Mouse (Mus musculus) embryonic stem cell, embryonic (primary cell): ENCODE measurements around the gene Hdac4.

Experiments
- CTCF ChIA-PET, 4 experiments: fragments of 300-600 bp in 2 of 4; fragments of 350-600 bp in 2 of 4; sonication (Branson Sonifier 250); formaldehyde crosslinking; loops; one replicate each; lab custom pipeline; 2022; ENCODE audit warnings: inconsistent platforms in 2 of 4; lab: Charles Lee
- POLR2A ChIA-PET, 4 experiments: fragments of 300-600 bp in 2 of 4; fragments of 350-600 bp in 2 of 4; sonication (Branson Sonifier 250); formaldehyde crosslinking; loops; one replicate each; lab custom pipeline; 2022; ENCODE audit warnings: antibody characterized with exemption in 4 of 4, inconsistent platforms in 1 of 4; lab: Charles Lee

The Hdac4 gene

GRCm38 (mm10) chr1:91921702-91922101, 273.8 kb downstream of the Hdac4 start:
- CTCF ChIA-PET, result interaction anchor here in 1 of 4 experiments (1.0 to 2.0 kb wide), 2 partner anchors 9 to 12 kb away, joined by 4 read pairs; no protein-coding TSS in a partner anchor

DNA sequence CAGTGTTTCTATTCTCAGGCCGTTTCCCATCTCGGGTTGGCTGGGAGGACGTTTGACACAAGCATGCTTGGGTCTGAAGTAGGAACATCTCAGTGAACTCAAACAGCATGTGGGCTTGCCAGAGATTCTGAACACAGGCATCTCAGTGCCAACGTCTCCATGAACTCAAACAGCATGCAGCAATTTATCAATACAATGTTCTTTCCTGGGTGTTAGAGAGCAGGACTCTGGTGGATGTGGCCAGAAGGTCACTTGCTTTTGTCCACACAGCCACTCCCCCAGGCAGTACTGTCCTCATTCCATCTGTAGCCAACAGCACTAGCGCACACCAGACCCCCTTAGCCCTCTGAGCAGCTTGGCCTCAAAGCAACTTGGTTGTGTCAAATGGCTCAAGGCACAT, 274.2 kb downstream of the Hdac4 start:
- CTCF ChIA-PET, result interaction anchor here in 2 of 4 experiments (1.0 to 2.0 kb wide), 4 partner anchors 8 to 102 kb away, joined by 3 to 5 read pairs (median 4); no protein-coding TSS in a partner anchor
- POLR2A ChIA-PET, result interaction anchor here in 2 of 4 experiments (0.6 to 1.2 kb wide), 3 partner anchors 319 to 552 kb away, joined by 4 read pairs; partner anchors contain the start of gene Ndufa10 (in 1 of the 2)

More at GRCm38 (mm10) chr1:91921702-91922101, 273.8 kb downstream of the Hdac4 start:
- POLR2A ChIA-PET, result interaction anchor here in 1 of 4 experiments (0.6 to 1.3 kb wide), 3 partner anchors 10 to 320 kb away, joined by 3 to 4 read pairs (median 3); no protein-coding TSS in a partner anchor

DNA sequence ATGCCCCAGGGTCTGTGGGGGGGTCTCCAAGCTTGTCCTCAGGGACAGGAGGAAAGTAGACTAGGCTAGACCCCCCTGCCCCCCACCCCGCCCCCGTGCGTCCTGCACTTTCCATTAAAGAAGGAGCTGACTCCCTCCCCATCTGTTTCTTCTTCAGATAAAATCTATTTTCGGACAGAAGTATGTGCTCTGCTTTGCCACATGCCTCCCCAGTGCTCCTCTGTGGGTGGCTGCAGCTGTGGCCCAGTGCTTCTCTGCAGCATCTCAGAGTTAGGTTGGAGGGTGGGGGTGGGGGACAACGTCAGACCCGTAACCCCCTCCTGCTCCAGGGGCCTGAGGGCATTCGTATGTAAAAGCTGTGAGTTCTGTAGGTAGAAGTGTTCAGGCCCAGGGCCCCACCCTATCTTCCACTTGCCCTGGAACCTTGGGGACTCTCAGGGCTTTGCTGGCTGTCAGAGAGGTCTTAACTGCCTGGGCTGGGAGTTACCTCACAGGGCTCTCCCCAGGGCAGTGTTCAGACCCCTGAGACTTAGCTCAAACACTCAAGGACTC, 275.4 kb downstream of the Hdac4 start:
- ChIA-PET CTCF (interaction anchor here (0.5 to 2.0 kb wide), 8 partner anchors 8 to 601 kb away, joined by 3 to 10 read pairs (median 3); no protein-coding TSS in a partner anchor), POLR2A (interaction anchor here in 2 of 4 experiments (0.6 to 2.2 kb wide), 9 partner anchors 8 to 554 kb away, joined by 3 to 7 read pairs (median 4); partner anchors contain the start of genes Ndufa10 (in 2 of the 2) and Hes6 (in 1 of the 2))

- CTCF ChIA-PET, result no interaction called here
- POLR2A ChIA-PET, result interaction anchor here in 1 of 4 experiments (2.2 kb wide), 1 partner anchor 10 kb away, joined by 7 read pairs; no protein-coding TSS in a partner anchor
Observed at GRCm38 (mm10) chr1:91918257-91918800, 277.2 kb downstream of the Hdac4 start.

- ChIA-PET POLR2A (no interaction called here), CTCF (no interaction called here)
Observed at GRCm38 (mm10) chr1:91917596-91917995, 277.9 kb downstream of the Hdac4 start.

GRCm38 (mm10) chr1:91915961-91916360, 279.5 kb downstream of the Hdac4 start:
- CTCF ChIA-PET, result interaction anchor here in 1 of 4 experiments (0.8 to 1.1 kb wide), 3 partner anchors 46 to 96 kb away, joined by 3 to 5 read pairs (median 5); no protein-coding TSS in a partner anchor

GRCm38 (mm10) chr1:91914648-91915047, 280.9 kb downstream of the Hdac4 start:
- ChIA-PET CTCF (interaction anchor here in 1 of 4 experiments (1.4 kb wide), 1 partner anchor 54 kb away, joined by 5 read pairs; no protein-coding TSS in a partner anchor), POLR2A (no interaction called here)

More at GRCm38 (mm10) chr1:91915961-91916360, 279.5 kb downstream of the Hdac4 start:
- POLR2A ChIA-PET, result interaction anchor here in 3 of 4 experiments (0.8 to 1.5 kb wide), 6 partner anchors 17 to 558 kb away, joined by 3 to 6 read pairs (median 3); partner anchors contain the start of gene Ndufa10 (in 1 of the 3)

- ChIA-PET CTCF (interaction anchor here (0.5 to 2.0 kb wide), 23 partner anchors 8 to 739 kb away, joined by 3 to 7 read pairs (median 3); partner anchors contain the start of gene Twist2 (in 1 of the 4)), POLR2A (interaction anchor here in 3 of 4 experiments (0.5 to 1.2 kb wide), 5 partner anchors 10 to 560 kb away, joined by 3 to 4 read pairs (median 3); partner anchors contain the start of genes Ndufa10 (in 1 of the 3) and Traf3ip1 (in 1 of the 3))
Observed at GRCm38 (mm10) chr1:91913850-91914249, 281.6 kb downstream of the Hdac4 start.

DNA sequence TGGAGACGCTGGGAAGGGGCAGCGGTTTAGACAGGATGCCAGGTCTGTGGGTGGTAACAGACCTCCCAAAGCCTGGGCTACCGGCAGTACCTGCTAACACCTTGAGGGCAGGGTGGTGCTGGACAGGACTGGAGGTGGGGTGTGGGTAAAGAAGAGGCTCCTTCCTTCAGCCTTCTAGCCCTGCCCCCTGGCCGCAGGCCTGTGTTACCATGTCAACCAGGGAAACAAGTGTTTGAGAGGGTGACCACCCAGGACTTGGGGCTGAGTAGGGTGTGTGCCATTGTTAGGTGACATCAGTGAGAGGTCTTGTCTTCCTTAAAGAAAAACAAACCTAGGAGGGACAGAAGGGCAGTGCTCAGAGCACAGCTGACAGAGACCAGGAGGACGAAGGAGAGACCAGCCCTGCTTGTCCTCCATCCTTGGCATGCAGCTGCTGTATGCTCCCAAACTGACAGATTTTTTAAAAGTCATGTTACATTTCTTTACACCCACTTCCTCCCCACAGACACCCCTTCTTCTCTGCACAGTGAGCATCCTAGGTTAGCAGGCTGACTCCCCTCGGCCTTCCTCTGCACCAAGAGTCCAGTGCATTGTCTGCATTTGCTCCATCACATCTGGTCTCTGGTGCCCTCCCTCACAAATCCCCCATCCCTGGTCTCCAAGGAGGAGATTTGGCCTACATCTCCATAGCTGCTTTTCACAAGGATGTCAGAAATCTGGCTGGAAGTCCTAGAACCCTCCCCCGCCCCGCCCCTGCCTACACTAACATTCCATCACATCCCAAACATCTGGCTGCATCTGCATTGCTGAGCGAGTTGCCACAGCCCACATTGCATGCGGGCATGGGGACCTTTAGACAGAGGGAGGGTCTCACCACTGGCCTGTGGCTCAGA, 283.0 kb downstream of the Hdac4 start:
- ChIA-PET CTCF (interaction anchor here in 3 of 4 experiments (0.6 to 2.0 kb wide), 4 partner anchors 9 to 1023 kb away, joined by 3 to 7 read pairs (median 4); no protein-coding TSS in a partner anchor), POLR2A (interaction anchor here in 1 of 4 experiments (1.0 kb wide), 1 partner anchor 561 kb away, joined by 3 read pairs; the partner anchor contains the start of gene Ndufa10)

- ChIA-PET POLR2A (no interaction called here), CTCF (no interaction called here)
Observed at GRCm38 (mm10) chr1:91905268-91905667, 290.2 kb downstream of the Hdac4 start.

GRCm38 (mm10) chr1:91903241-91903981, 292.1 kb downstream of the Hdac4 start:
- ChIA-PET POLR2A (interaction anchor here in 1 of 4 experiments (0.7 kb wide), 1 partner anchor 10 kb away, joined by 3 read pairs; no protein-coding TSS in a partner anchor), CTCF (no interaction called here)

GRCm38 (mm10) chr1:91897078-91897477, 298.4 kb downstream of the Hdac4 start:
- ChIA-PET CTCF (interaction anchor here in 2 of 4 experiments (0.6 to 1.0 kb wide), 2 partner anchors 72 to 319 kb away, joined by 3 to 4 read pairs; no protein-coding TSS in a partner anchor), POLR2A (interaction anchor here in 1 of 4 experiments (0.5 kb wide), 1 partner anchor 128 kb away, joined by 3 read pairs; no protein-coding TSS in a partner anchor)

DNA sequence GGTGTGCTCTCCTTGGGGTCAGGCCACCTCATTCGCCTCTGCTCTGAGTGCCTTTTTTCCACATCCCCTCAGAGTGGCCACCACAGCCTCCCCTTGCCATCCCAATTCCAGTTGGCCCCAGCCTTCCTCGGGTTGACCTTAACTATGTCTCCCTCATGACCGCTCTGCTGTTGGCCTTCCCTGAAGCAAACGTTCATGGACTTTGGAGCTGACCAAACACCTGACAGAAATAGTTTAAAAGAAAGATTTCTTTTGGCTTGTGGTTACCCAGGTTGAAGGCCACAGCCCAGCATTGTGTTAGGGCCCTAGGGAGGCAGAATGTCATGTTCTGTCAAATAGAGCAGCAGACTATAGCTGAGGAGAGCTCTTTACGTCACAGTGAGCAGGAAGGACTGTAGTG, 301.2 kb downstream of the Hdac4 start:
- ChIA-PET CTCF (interaction anchor here in 1 of 4 experiments (1.2 kb wide), 1 partner anchor 294 kb away, joined by 3 read pairs; no protein-coding TSS in a partner anchor), POLR2A (no interaction called here)

- POLR2A ChIA-PET, result no interaction called here
- CTCF ChIA-PET, result interaction anchor here in 3 of 4 experiments (0.5 to 1.5 kb wide), 5 partner anchors 19 to 698 kb away, joined by 3 to 11 read pairs (median 3); no protein-coding TSS in a partner anchor
Observed at GRCm38 (mm10) chr1:91893598-91893997, 301.9 kb downstream of the Hdac4 start.

DNA sequence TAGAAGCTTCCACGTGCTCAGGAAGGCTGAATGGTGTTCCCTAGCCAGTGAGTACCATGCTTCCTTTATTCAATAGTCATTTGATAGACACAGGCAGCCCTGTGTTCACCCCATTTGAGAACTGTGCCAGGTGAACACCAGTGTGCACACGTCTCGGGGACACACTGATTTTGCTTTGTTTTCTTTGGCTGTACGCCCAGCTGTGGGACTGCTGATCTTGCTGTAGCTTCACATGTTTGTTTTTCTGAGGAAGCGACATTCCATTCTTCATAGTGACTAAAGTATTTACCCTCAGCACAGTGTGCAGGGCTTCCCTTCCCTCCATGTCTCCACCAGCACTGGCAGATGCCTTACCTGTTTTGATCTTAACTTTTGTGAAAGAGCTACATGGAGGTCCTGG, 312.4 kb downstream of the Hdac4 start:
- CTCF ChIA-PET, result no interaction called here
- POLR2A ChIA-PET, result no interaction called here

GRCm38 (mm10) chr1:91880899-91881298, 314.6 kb downstream of the Hdac4 start:
- ChIA-PET POLR2A (interaction anchor here in 1 of 4 experiments (0.6 kb wide), 1 partner anchor 355 kb away, joined by 3 read pairs; no protein-coding TSS in a partner anchor), CTCF (interaction anchor here in 2 of 4 experiments (0.6 to 0.7 kb wide), 2 partner anchors 24 to 81 kb away, joined by 3 to 5 read pairs; no protein-coding TSS in a partner anchor)

DNA sequence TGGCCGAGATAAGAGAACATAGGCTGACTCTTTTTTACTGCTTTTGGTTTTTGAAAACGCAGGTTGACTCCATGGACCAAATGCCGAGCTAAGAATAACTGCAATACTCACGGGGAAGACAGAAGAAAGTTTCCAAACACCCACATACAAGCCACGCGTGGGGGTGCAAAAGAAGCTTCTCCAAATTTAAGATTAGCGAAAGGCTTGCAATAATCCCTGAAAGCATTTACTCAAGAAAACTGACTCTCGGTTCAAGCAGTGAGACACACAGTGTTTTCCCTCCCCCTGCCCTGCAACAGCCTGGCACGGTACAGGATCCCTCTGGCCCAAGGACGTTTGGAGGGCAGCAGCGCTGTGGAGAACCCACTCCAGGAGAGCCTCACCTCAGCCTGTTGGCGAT, 315.3 kb downstream of the Hdac4 start:
- POLR2A ChIA-PET, result no interaction called here

More for the DNA sequence above, 315.3 kb downstream of the Hdac4 start:
- CTCF ChIA-PET, result no interaction called here
